Mouse (Mus musculus) small intestine, adult 2 months (tissue): Measurements from ENCODE around the gene Vmn2r78.
"Not testable (repeated sequence)": the region's sequence is repeated elsewhere in the genome, so short reads cannot be mapped to it uniquely, and the experiment has no call there.

Experiments used
- CTCF ChIP-seq: fragments of 200-500 bp; IDR thresholded peaks from 2 replicates; pipeline ENCODE4 v1.5.1; 2012; ENCODE audit warnings: low read depth, mild to moderate bottlenecking, control low read depth, inconsistent platforms, low read length, moderate library complexity, mixed read lengths; ENCODE audit not compliant: insufficient replicate concordance, insufficient read length; ENCODE audit errors: extremely low read depth
- POLR2A ChIP-seq: fragments of 200-500 bp; IDR thresholded peaks from 2 replicates; pipeline ENCODE4 v1.6.1; 2012; ENCODE audit warnings: low read depth, mild to moderate bottlenecking, control low read depth, inconsistent platforms, low read length, moderate library complexity

DNA sequence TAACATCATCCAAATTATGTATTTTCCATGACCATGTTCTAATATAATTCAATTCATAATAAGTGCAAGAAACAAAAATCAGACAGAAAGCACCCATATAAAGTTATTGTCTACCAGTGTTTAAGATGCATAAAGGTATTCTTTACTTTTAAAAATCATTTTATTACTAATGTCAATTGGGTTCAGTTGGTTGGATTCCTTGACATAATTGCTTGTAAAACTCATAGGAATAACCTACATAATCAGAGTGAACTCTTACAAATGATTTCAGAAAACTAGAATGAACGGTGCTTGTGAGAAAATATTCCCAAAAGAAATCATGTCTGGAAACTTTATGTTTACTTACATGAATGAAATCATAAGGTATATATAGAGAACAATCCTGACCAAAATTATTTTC lies 80.9 kb downstream of the Vmn2r78 start, which contains the start of gene Vmn2r79:
- not testable (repeated sequence) for TF ChIP-seq CTCF, POLR2A
